Mouse (Mus musculus) 416B (cell line): ENCODE measurements around the gene Dpm1.

Experiments
- DNase-seq: peaks from one replicate; pipeline ENCODE4 v3.0.0; 2011; ENCODE audit warnings: low read depth

The Dpm1 gene

GRCm38 (mm10) chr2:168229116-168230025 lies 1.0 kb downstream of the Dpm1 start:
- peak; percentile 55 for DNase-seq

GRCm38 (mm10) chr2:168223326-168223725 lies 7.1 kb downstream of the Dpm1 start:
- no peak for DNase-seq

GRCm38 (mm10) chr2:168213788-168214397 lies 16.5 kb downstream of the Dpm1 start:
- DNase-seq, result no peak

GRCm38 (mm10) chr2:168207883-168208282 lies 22.5 kb downstream of the Dpm1 start:
- no peak for DNase-seq

- peak; percentile 96 for DNase-seq
These were observed 23.4 kb downstream of the Dpm1 start, which contains the start of gene Adnp for GRCm38 (mm10) chr2:168206725-168207644. TSS of gene Adnp (minus strand) at chr2:168207112.

GRCm38 (mm10) chr2:168205681-168206631 lies 24.4 kb downstream of the Dpm1 start:
- DNase-seq, result peak; percentile 17

- peak; percentile 96 for DNase-seq
These were observed 25.1 kb downstream of the Dpm1 start for GRCm38 (mm10) chr2:168205265-168205664.

- no peak for DNase-seq
These were observed 25.9 kb downstream of the Dpm1 start for GRCm38 (mm10) chr2:168204476-168204999.

GRCm38 (mm10) chr2:168200014-168200691 lies 30.2 kb downstream of the Dpm1 start:
- peak; percentile 85 for DNase-seq

GRCm38 (mm10) chr2:168199476-168199875 lies 30.9 kb downstream of the Dpm1 start:
- DNase-seq, result no peak

- DNase-seq, result no peak
These were observed 32.0 kb downstream of the Dpm1 start for GRCm38 (mm10) chr2:168198421-168198820.

- DNase-seq, result no peak
These were observed 34.7 kb downstream of the Dpm1 start for GRCm38 (mm10) chr2:168195721-168196120.

GRCm38 (mm10) chr2:168193685-168194084 lies 36.7 kb downstream of the Dpm1 start:
- no peak for DNase-seq

GRCm38 (mm10) chr2:168191856-168192255 lies 38.5 kb downstream of the Dpm1 start:
- DNase-seq, result peak; percentile 26

- DNase-seq, result no peak
These were observed 54.4 kb downstream of the Dpm1 start for GRCm38 (mm10) chr2:168175946-168176345.

GRCm38 (mm10) chr2:168170167-168170685 lies 60.2 kb downstream of the Dpm1 start:
- peak; percentile 67 for DNase-seq

- no peak for DNase-seq
These were observed 60.6 kb downstream of the Dpm1 start for GRCm38 (mm10) chr2:168169800-168170113.

GRCm38 (mm10) chr2:168168892-168169799 lies 61.2 kb downstream of the Dpm1 start:
- no peak for DNase-seq

- DNase-seq, result peak; percentile 62
These were observed 62.6 kb downstream of the Dpm1 start for GRCm38 (mm10) chr2:168167781-168168180.
